Mouse (Mus musculus) midbrain, embryonic 14.5 days (tissue): ENCODE results near the gene Atad2b. TPM values are rescaled to one million over a fixed set of nuclear protein-coding genes. Genes with fewer than 3 reads are reported as not detected.

ENCODE experiments used
- ATAC-seq: fragments of 200-750 bp; cut with Nextera tagmentation; 2 replicates; pipeline ENCODE4 v1.8.0; 2017; ENCODE audit warnings: moderate number of reproducible peaks, moderate library complexity; ENCODE audit not compliant: low FRiP score, low TSS enrichment
- DNase-seq: peaks from one replicate; pipeline ENCODE4 v3.0.0-alpha.2; 2015
- H3K27ac ChIP-seq: fragments of 300-500 bp; sonication (generic); replicated peaks from 2 replicates; pipeline ENCODE4 v1.5.1; 2014; ENCODE audit warnings: mild to moderate bottlenecking, low read depth, low read length, moderate library complexity
- H3K27me3 ChIP-seq: fragments of 300-500 bp; sonication (generic); 2 replicates; pipeline ENCODE4 v1.6.1; 2014; ENCODE audit warnings: low read length, control low read depth, mixed read lengths; ENCODE audit not compliant: control insufficient read depth, insufficient read depth
- H3K36me3 ChIP-seq: fragments of 300-500 bp; sonication (generic); 2 replicates; pipeline ENCODE4 v1.6.1; 2014; ENCODE audit warnings: low read length, control low read depth; ENCODE audit not compliant: control insufficient read depth, insufficient read depth
- H3K4me1 ChIP-seq: fragments of 300-500 bp; sonication (generic); 2 replicates; pipeline ENCODE4 v1.6.1; 2014; ENCODE audit warnings: mild to moderate bottlenecking, antibody characterized with exemption, low read length, control low read depth; ENCODE audit not compliant: control insufficient read depth, insufficient read depth
- H3K4me2 ChIP-seq: fragments of 300-500 bp; sonication (generic); 2 replicates; pipeline ENCODE4 v1.6.1; 2014; ENCODE audit warnings: mild to moderate bottlenecking, low read length, moderate library complexity
- H3K4me3 ChIP-seq: fragments of 300-500 bp; sonication (generic); replicated peaks from 2 replicates; pipeline ENCODE4 v1.5.1; 2014; ENCODE audit warnings: low read depth, low read length
- H3K9ac ChIP-seq: fragments of 300-500 bp; sonication (generic); replicated peaks from 2 replicates; pipeline ENCODE4 v1.6.1; 2014; ENCODE audit warnings: mild to moderate bottlenecking, low read length, moderate library complexity
- H3K9me3 ChIP-seq: fragments of 300-500 bp; sonication (generic); 2 replicates; pipeline ENCODE4 v1.6.1; 2016; ENCODE audit warnings: low read length, control low read depth, mixed read lengths; ENCODE audit not compliant: control insufficient read depth
- WGBS: fragments of 180-500 bp; shearing (Covaris S2); extraction: QIAGEN DNeasy Blood & Tissue Kit; methylation state at CpG from one replicate; pipeline ENCODE4 v1.1.7; 2014; 5-methylcytosine and 5-hydroxymethylcytosine counted together
- polyA plus RNA-seq: library from polyadenylated mRNA; unstranded; fragments of >200 nt; fragmentation: Nextera tagmentation; extraction: Ambion mirVana; gene quantifications from 2 replicates; pipeline ENCODE4 v1.2.1, GENCODE M21; 2014

Atad2b gene
- polyA plus RNA-seq, 1 experiment from 2014 or later, result 20.3 TPM

GRCm38 (mm10) chr12:4917805-4918591 lies 845 bp downstream of the Atad2b start:
- H3K27me3 ChIP-seq, result no peaks in the 10 kb centered on the region
- no peaks in the 10 kb centered on the region for H3K36me3 ChIP-seq
- peak overlapping the region; percentile 92 for H3K4me3 ChIP-seq
- peak overlapping the region; percentile 61 for H3K4me2 ChIP-seq
- peak overlapping the region; percentile 89 for H3K9ac ChIP-seq
- ATAC-seq (peak; percentile 62; the same call in 1 of the 2 replicates), DNase-seq (peak; percentile 77)
- no peaks in the 10 kb centered on the region for H3K9me3 ChIP-seq
- H3K4me1 ChIP-seq, result peaks cover 20% of the 10 kb centered on the region
- WGBS, result under 1% methylated on average over 48 of the region's 48 CpGs
- H3K27ac ChIP-seq, result peak overlapping the region; percentile 99

- 92% methylated on average over 2 of the region's 2 CpGs for WGBS
Measured at GRCm38 (mm10) chr12:4928197-4928596, 11.0 kb downstream of the Atad2b start.

GRCm38 (mm10) chr12:4930820-4931548 lies 13.8 kb downstream of the Atad2b start:
- Histone ChIP-seq H3K27ac (no peak overlapping the region), H3K4me1 (no peaks in the 10 kb centered on the region), H3K4me3 (no peak overlapping the region), H3K27me3 (no peaks in the 10 kb centered on the region), H3K9ac (no peak overlapping the region), H3K36me3 (no peaks in the 10 kb centered on the region), H3K9me3 (no peaks in the 10 kb centered on the region), H3K4me2 (no peak overlapping the region)
- DNase-seq (no peak), ATAC-seq (no peak)
- WGBS, result 95% methylated on average over 3 of the region's 3 CpGs

More at GRCm38 (mm10) chr12:4928197-4928596, 11.0 kb downstream of the Atad2b start:
- H3K9ac ChIP-seq, result no peak overlapping the region
- no peak for ATAC-seq
- H3K4me3 ChIP-seq, result no peak overlapping the region
- H3K9me3 ChIP-seq, result no peaks in the 10 kb centered on the region
- DNase-seq, result no peak
- H3K27me3 ChIP-seq, result no peaks in the 10 kb centered on the region
- H3K27ac ChIP-seq, result no peak overlapping the region
- H3K36me3 ChIP-seq, result 0 out of 2 replicates have a peak, but pooled peaks cover 3% of the 10 kb centered on the region
- H3K4me1 ChIP-seq, result no peaks in the 10 kb centered on the region
- no peak overlapping the region for H3K4me2 ChIP-seq

GRCm38 (mm10) chr12:4952272-4952671 lies 35.1 kb downstream of the Atad2b start:
- Histone ChIP-seq H3K36me3 (peaks cover 69% of the 10 kb centered on the region), H3K4me2 (no peak overlapping the region), H3K9me3 (no peaks in the 10 kb centered on the region), H3K4me3 (no peak overlapping the region), H3K27ac (no peak overlapping the region), H3K4me1 (no peaks in the 10 kb centered on the region), H3K27me3 (no peaks in the 10 kb centered on the region), H3K9ac (no peak overlapping the region)
- no peak for DNase-seq
- 96% methylated on average over 1 of the region's 1 CpGs for WGBS
- no peak for ATAC-seq

- no peak overlapping the region for H3K4me2 ChIP-seq
- H3K9ac ChIP-seq, result no peak overlapping the region
- WGBS, result 86% methylated on average over 4 of the region's 4 CpGs
- H3K9me3 ChIP-seq, result no peaks in the 10 kb centered on the region
- H3K4me1 ChIP-seq, result no peaks in the 10 kb centered on the region
- no peak for DNase-seq
- H3K36me3 ChIP-seq, result peaks cover 67% of the 10 kb centered on the region
- no peak for ATAC-seq
- no peak overlapping the region for H3K4me3 ChIP-seq
- H3K27ac ChIP-seq, result no peak overlapping the region
- no peaks in the 10 kb centered on the region for H3K27me3 ChIP-seq
Measured at GRCm38 (mm10) chr12:4953156-4953555, 36.0 kb downstream of the Atad2b start.

GRCm38 (mm10) chr12:4972939-4973338 lies 55.8 kb downstream of the Atad2b start:
- WGBS, result 49% methylated on average over 1 of the region's 1 CpGs
- no peaks in the 10 kb centered on the region for H3K27me3 ChIP-seq
- H3K4me2 ChIP-seq, result no peak overlapping the region
- peaks cover 52% of the 10 kb centered on the region for H3K36me3 ChIP-seq
- H3K9me3 ChIP-seq, result no peaks in the 10 kb centered on the region
- DNase-seq (peak; percentile 89), ATAC-seq (no peak)
- no peaks in the 10 kb centered on the region for H3K4me1 ChIP-seq
- H3K4me3 ChIP-seq, result no peak overlapping the region
- no peak overlapping the region for H3K9ac ChIP-seq
- H3K27ac ChIP-seq, result no peak overlapping the region

GRCm38 (mm10) chr12:4978324-4978723 lies 61.2 kb downstream of the Atad2b start:
- H3K9ac ChIP-seq, result no peak overlapping the region
- no peak for ATAC-seq
- 90% methylated on average over 6 of the region's 6 CpGs for WGBS
- no peak overlapping the region for H3K4me2 ChIP-seq
- no peaks in the 10 kb centered on the region for H3K9me3 ChIP-seq
- H3K27me3 ChIP-seq, result no peaks in the 10 kb centered on the region
- H3K4me3 ChIP-seq, result no peak overlapping the region
- no peak for DNase-seq
- H3K27ac ChIP-seq, result no peak overlapping the region
- no peaks in the 10 kb centered on the region for H3K4me1 ChIP-seq
- H3K36me3 ChIP-seq, result peaks cover 44% of the 10 kb centered on the region

- no peaks in the 10 kb centered on the region for H3K36me3 ChIP-seq
- H3K9me3 ChIP-seq, result no peaks in the 10 kb centered on the region
- no peaks in the 10 kb centered on the region for H3K4me1 ChIP-seq
- H3K9ac ChIP-seq, result no peak overlapping the region
- DNase-seq, result no peak
- H3K4me3 ChIP-seq, result no peak overlapping the region
- no peak overlapping the region for H3K4me2 ChIP-seq
- no peak for ATAC-seq
- H3K27me3 ChIP-seq, result no peaks in the 10 kb centered on the region
- H3K27ac ChIP-seq, result no peak overlapping the region
Measured at GRCm38 (mm10) chr12:4996981-4997380, 79.8 kb downstream of the Atad2b start.
